Mouse (Mus musculus) B cell, adult 62 days (primary cell): ENCODE measurements around the gene Aebp1. TPM values are rescaled to one million over a fixed set of nuclear protein-coding genes. Genes with fewer than 3 reads are reported as not detected.

Experiments used
- total RNA-seq: library from RNA; stranded (reverse); gene quantifications from 4 replicates; pipeline ENCODE4 v1.2.4, GENCODE M21; 2023

Aebp1 gene
- total RNA-seq, result 0.28 to 0.58 TPM (median 0.46 TPM) in 3 of 4 replicates, not detected in the other

GRCm38 (mm10) chr11:5861678-5862393 lies at the start of gene Aebp1:
Aebp1 (plus strand) TSS chr11:5861947.

GRCm38 (mm10) chr11:5837251-5838246 lies 24.2 kb upstream of the Aebp1 start, which contains the start of gene Polm:
Polm (minus strand) TSS chr11:5838016.

GRCm38 (mm10) chr11:5877921-5878526 lies 16.3 kb downstream of the Aebp1 start, which contains the start of gene Pold2:
Pold2 (minus strand) TSS chr11:5878292.

GRCm38 (mm10) chr11:5898531-5898930 lies 36.8 kb downstream of the Aebp1 start, which contains the start of gene Myl7:
Myl7 (minus strand) TSS chr11:5898782.

Other genes with a start within 250 kb of the Aebp1 start
- 45.0 to 65.7 TPM (median 52.0 TPM) in 4 replicates for gene Mrps24, start 146.3 kb upstream of the Aebp1 start, total RNA-seq
- 25.8 to 33.3 TPM (median 28.4 TPM) in 4 replicates for gene Urgcp, start 99.6 kb upstream of the Aebp1 start, total RNA-seq
- 161 to 175 TPM (median 164 TPM) in 4 replicates for gene Dbnl, start 73.5 kb upstream of the Aebp1 start, total RNA-seq
- not detected in 4 replicates for gene Pgam2, start 58.2 kb upstream of the Aebp1 start, total RNA-seq
- gene Polm, start 23.9 kb upstream of the Aebp1 start, total RNA-seq, result 89.7 to 96.0 TPM (median 94.0 TPM) in 4 replicates
- 42.0 to 60.3 TPM (median 42.9 TPM) in 4 replicates for gene Pold2, start 16.3 kb downstream of the Aebp1 start, total RNA-seq
- gene Myl7, start 36.8 kb downstream of the Aebp1 start, total RNA-seq, result not detected in 4 replicates
- gene Gck, start 88.1 kb downstream of the Aebp1 start, total RNA-seq, result not detected in 4 replicates
- gene Ykt6, start 93.7 kb downstream of the Aebp1 start, total RNA-seq, result 67.3 to 78.6 TPM (median 71.8 TPM) in 4 replicates
- gene Camk2b, start 204.4 kb downstream of the Aebp1 start, total RNA-seq, result 0.35 to 0.89 TPM (median 0.68 TPM) in 4 replicates